Mouse (Mus musculus) WW6 (cell line): ENCODE results near the gene Kctd21.

Experiments used
- DNase-seq: peaks from one replicate; pipeline ENCODE4 v3.0.0-alpha.2; 2013; ENCODE audit warnings: low read depth, low spot score

Gene Kctd21

DNA sequence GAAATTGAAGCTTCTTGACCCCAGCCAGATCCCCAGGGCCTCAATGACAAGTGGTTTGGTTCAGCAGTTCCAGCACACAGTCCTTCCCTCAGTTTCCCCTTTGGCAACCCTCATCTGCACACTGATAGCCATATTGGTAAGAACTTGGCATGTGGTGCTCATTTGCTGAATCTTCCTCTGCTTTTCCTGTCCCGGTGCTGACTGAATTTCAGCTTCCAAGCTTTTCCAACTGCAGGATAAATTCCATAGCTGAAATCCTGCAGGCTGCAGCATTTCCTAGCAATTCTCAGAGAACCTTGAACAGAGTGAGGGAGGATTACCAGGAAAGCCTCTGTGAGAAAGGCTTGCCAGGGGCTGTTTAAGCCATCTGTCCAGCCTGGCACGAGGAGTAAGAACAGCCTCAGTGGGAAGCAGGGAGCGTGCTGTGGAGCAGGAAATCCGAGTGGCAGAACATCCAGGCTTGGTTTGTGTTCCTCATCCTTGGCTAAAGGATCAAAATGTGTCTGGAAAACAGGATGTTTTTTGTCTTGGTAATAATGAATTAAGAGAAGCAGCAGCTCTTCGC is 54.8 kb downstream of the Kctd21 start:
- no peak for DNase-seq

DNA sequence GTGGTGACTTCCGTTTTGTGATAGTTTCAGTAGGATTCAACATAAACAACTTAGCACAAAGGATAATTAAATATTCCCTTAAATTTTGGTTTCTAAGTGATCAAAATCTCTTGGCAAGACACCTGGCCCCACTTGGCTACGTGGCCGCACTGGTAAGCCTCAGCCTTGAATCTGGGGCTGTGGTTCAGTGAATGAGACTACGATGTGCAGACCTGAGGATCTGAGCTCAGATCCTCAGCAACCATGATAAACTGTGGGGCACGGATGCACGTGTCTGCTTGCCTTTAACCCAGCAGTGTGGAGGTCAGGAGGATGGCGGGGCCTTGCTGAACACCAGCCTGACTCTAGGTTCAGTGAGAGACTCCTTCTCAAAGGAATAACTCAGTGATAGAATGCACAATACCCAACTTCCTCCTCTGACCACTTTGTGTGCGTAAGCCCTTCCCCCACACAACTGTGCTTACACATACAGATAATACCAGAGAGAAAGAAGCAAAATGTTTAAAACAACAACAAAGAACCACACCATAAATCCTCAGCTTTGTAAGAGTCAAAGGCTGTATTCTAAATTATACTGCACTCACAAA is 55.5 kb downstream of the Kctd21 start:
- no peak for DNase-seq

DNA sequence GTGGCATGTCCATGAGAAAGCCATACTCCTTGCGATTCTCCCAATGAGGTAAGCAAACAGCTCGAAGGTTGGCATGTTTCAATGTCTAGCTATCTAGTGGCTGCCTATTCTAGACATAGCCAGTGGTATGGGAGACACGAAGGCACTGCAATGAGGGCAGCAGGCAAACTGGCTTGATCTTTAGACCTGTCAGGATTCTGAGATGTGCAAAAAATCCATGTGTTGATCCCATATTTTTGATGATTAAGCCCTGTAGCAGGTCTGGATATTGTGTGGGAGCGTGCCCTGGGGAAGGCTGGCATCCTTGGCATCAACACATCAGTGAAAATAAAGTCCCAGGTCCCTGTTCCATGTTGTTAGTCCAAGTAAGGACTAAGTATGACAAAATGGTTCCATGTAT is 56.4 kb downstream of the Kctd21 start:
- no peak for DNase-seq

DNA sequence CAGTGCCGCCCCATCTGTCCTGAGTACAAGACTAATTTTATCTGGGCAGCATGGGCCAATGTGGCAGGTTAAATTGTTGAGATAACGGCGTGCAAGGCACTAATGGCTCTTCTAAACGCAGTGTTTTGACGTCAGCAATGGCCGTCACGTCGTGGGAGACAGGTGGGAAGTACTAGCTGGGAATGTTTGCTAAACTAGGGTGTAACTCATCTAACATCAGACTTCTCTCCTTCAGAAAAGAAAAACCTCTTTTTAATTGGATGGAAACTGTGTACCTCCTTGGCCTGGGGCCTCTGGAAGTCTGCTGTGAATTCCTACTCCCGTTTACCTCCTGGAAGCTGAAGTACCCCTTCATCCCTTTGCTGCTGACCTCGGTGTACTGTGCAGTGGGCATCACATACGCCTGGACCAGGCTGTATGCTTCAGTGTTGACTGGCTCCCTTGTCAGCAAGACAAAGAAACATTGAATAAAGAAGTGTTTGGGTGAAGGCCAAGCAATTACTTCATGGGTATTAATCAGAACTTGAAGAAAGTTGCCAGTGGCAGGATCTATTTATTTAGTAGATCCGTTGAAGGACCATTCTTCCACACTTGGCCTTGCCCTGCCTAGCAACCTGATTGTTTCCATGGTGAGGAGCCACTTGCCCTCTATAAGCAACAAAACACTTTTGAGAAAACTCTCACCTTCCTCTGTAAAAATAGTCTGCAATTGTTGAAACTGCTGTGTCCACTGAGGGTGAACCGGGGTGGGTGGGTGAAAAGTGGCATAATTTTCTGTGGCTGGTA is 59.4 kb downstream of the Kctd21 start:
- DNase-seq: no peak

DNA sequence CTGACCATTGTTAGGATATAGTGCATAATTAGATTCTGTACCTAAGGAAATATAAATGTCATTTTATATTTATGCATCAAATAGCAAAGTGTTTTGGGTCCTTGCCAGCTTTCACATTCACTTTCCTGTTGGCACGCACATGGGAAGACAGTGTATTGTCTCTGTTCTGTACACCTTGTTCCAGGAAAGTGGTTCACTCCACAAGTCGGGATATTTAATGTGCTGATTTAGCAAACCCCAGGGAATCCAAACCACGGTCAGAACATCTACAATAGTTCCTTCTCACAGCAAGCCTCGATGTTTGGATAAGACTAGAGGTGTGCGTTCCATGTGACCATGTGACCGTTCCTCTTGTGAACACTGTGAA is 59.9 kb downstream of the Kctd21 start:
- DNase-seq: no peak

DNA sequence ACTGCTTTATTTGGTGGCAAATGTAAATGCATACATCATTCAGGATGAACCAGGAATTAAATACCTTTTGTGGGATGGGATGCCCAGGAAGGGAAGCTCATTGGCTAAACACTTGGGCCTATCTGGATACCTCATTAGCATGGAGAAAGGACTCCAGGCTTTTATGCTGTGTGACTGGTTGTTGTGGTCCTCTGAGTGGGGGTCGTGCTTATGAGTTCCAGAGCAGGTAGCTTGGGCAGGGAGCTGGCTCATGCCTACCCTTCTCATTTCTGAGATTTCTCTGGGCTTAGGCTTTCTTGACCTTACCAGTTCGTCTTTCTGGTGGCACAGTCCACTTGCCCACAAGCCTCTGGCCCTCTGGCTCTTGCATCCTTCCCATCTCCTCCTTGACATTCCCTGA is 62.2 kb downstream of the Kctd21 start:
- DNase-seq: no peak

DNA sequence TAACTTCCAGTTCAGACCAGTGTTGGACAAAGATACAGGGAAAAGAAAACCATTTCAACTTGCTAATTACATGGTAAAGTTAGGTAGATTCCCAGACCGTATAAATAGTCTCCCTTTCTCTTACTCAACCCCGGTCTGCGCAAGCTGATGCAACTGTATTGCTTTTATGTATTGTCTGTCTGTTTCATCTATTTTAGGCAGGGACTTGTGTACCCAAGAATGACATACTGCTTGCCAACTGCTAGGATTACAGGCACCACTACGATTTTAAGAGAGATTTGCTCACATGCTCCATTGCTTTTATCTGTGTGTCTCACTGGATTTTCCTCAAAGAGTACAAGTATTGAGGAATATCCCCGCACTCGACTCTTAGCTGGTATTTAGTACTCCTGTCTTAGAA is 66.8 kb downstream of the Kctd21 start:
- no peak for DNase-seq
